Mouse (Mus musculus) midbrain, embryonic 14.5 days (tissue): ENCODE measurements around the gene Sltm. TPM values are rescaled to one million over a fixed set of nuclear protein-coding genes. Genes with fewer than 3 reads are reported as not detected.

Source experiments
- ATAC-seq: fragments of 200-750 bp; cut with Nextera tagmentation; 2 replicates; pipeline ENCODE4 v1.8.0; 2017; ENCODE audit warnings: moderate number of reproducible peaks, moderate library complexity; ENCODE audit not compliant: low FRiP score, low TSS enrichment
- DNase-seq: peaks from one replicate; pipeline ENCODE4 v3.0.0-alpha.2; 2015
- H3K27ac ChIP-seq: fragments of 300-500 bp; sonication (generic); replicated peaks from 2 replicates; pipeline ENCODE4 v1.5.1; 2014; ENCODE audit warnings: mild to moderate bottlenecking, low read depth, low read length, moderate library complexity
- H3K27me3 ChIP-seq: fragments of 300-500 bp; sonication (generic); 2 replicates; pipeline ENCODE4 v1.6.1; 2014; ENCODE audit warnings: low read length, control low read depth, mixed read lengths; ENCODE audit not compliant: control insufficient read depth, insufficient read depth
- H3K36me3 ChIP-seq: fragments of 300-500 bp; sonication (generic); 2 replicates; pipeline ENCODE4 v1.6.1; 2014; ENCODE audit warnings: low read length, control low read depth; ENCODE audit not compliant: control insufficient read depth, insufficient read depth
- H3K4me1 ChIP-seq: fragments of 300-500 bp; sonication (generic); 2 replicates; pipeline ENCODE4 v1.6.1; 2014; ENCODE audit warnings: mild to moderate bottlenecking, antibody characterized with exemption, low read length, control low read depth; ENCODE audit not compliant: control insufficient read depth, insufficient read depth
- H3K4me2 ChIP-seq: fragments of 300-500 bp; sonication (generic); 2 replicates; pipeline ENCODE4 v1.6.1; 2014; ENCODE audit warnings: mild to moderate bottlenecking, low read length, moderate library complexity
- H3K4me3 ChIP-seq: fragments of 300-500 bp; sonication (generic); replicated peaks from 2 replicates; pipeline ENCODE4 v1.5.1; 2014; ENCODE audit warnings: low read depth, low read length
- H3K9ac ChIP-seq: fragments of 300-500 bp; sonication (generic); replicated peaks from 2 replicates; pipeline ENCODE4 v1.6.1; 2014; ENCODE audit warnings: mild to moderate bottlenecking, low read length, moderate library complexity
- H3K9me3 ChIP-seq: fragments of 300-500 bp; sonication (generic); 2 replicates; pipeline ENCODE4 v1.6.1; 2016; ENCODE audit warnings: low read length, control low read depth, mixed read lengths; ENCODE audit not compliant: control insufficient read depth
- WGBS: fragments of 180-500 bp; shearing (Covaris S2); extraction: QIAGEN DNeasy Blood & Tissue Kit; methylation state at CpG from one replicate; pipeline ENCODE4 v1.1.7; 2014; 5-methylcytosine and 5-hydroxymethylcytosine counted together
- polyA plus RNA-seq: library from polyadenylated mRNA; unstranded; fragments of >200 nt; fragmentation: Nextera tagmentation; extraction: Ambion mirVana; gene quantifications from 2 replicates; pipeline ENCODE4 v1.2.1, GENCODE M21; 2014

Gene Sltm
- polyA plus RNA-seq, 1 experiment from 2014 or later = 65.5 TPM

GRCm38 (mm10) chr9:70562825-70563224 lies 20.3 kb downstream of the Sltm start:
- no peak overlapping the region for H3K4me3 ChIP-seq
- ATAC-seq (no peak), DNase-seq (no peak)
- H3K4me2 ChIP-seq = no peak overlapping the region
- no peak overlapping the region for H3K27ac ChIP-seq
- H3K9ac ChIP-seq = no peak overlapping the region
- H3K4me1 ChIP-seq = no peaks in the 10 kb centered on the region
- 94% methylated on average over 3 of the region's 3 CpGs for WGBS
- peaks cover 17% of the 10 kb centered on the region; the same call in 1 of the 2 replicates for H3K36me3 ChIP-seq
- no peaks in the 10 kb centered on the region for H3K9me3 ChIP-seq
- H3K27me3 ChIP-seq = no peaks in the 10 kb centered on the region

GRCm38 (mm10) chr9:70567651-70568050 lies 25.1 kb downstream of the Sltm start:
- no peak overlapping the region for H3K4me2 ChIP-seq
- DNase-seq (no peak), ATAC-seq (no peak)
- peaks cover 10% of the 10 kb centered on the region for H3K36me3 ChIP-seq
- WGBS = 90% methylated on average over 5 of the region's 5 CpGs
- no peaks in the 10 kb centered on the region for H3K9me3 ChIP-seq
- H3K4me3 ChIP-seq = no peak overlapping the region
- H3K9ac ChIP-seq = no peak overlapping the region
- H3K4me1 ChIP-seq = no peaks in the 10 kb centered on the region
- no peaks in the 10 kb centered on the region for H3K27me3 ChIP-seq
- H3K27ac ChIP-seq = no peak overlapping the region

- no peaks in the 10 kb centered on the region for H3K27me3 ChIP-seq
- H3K4me1 ChIP-seq = no peaks in the 10 kb centered on the region
- ATAC-seq = no peak
- H3K9me3 ChIP-seq = no peaks in the 10 kb centered on the region
- no peak for DNase-seq
- WGBS = 93% methylated on average over 8 of the region's 8 CpGs
- no peak overlapping the region for H3K9ac ChIP-seq
- H3K36me3 ChIP-seq = peaks cover 23% of the 10 kb centered on the region
- no peak overlapping the region for H3K4me3 ChIP-seq
- H3K27ac ChIP-seq = no peak overlapping the region
- no peak overlapping the region for H3K4me2 ChIP-seq
Measured at GRCm38 (mm10) chr9:70570351-70570750, 27.8 kb downstream of the Sltm start.

- H3K36me3 ChIP-seq = peaks cover 72% of the 10 kb centered on the region
Measured at GRCm38 (mm10) chr9:70578123-70578522, 35.6 kb downstream of the Sltm start.

GRCm38 (mm10) chr9:70580956-70581355 lies 38.4 kb downstream of the Sltm start:
- no peak overlapping the region for H3K9ac ChIP-seq
- H3K27me3 ChIP-seq = no peaks in the 10 kb centered on the region
- H3K36me3 ChIP-seq = peaks cover 74% of the 10 kb centered on the region
- WGBS = 91% methylated on average over 5 of the region's 5 CpGs
- no peak overlapping the region for H3K4me3 ChIP-seq
- no peaks in the 10 kb centered on the region for H3K4me1 ChIP-seq
- no peaks in the 10 kb centered on the region for H3K9me3 ChIP-seq
- DNase-seq (no peak), ATAC-seq (no peak)
- H3K4me2 ChIP-seq = no peak overlapping the region
- H3K27ac ChIP-seq = no peak overlapping the region

More at GRCm38 (mm10) chr9:70578123-70578522, 35.6 kb downstream of the Sltm start:
- WGBS = 95% methylated on average over 2 of the region's 2 CpGs
- no peak for DNase-seq
- no peak overlapping the region for H3K4me2 ChIP-seq
- no peaks in the 10 kb centered on the region for H3K9me3 ChIP-seq
- ATAC-seq = no peak
- H3K9ac ChIP-seq = no peak overlapping the region
- H3K27ac ChIP-seq = no peak overlapping the region
- no peaks in the 10 kb centered on the region for H3K27me3 ChIP-seq
- H3K4me1 ChIP-seq = no peaks in the 10 kb centered on the region
- H3K4me3 ChIP-seq = no peak overlapping the region

GRCm38 (mm10) chr9:70584641-70585040 lies 42.1 kb downstream of the Sltm start:
- DNase-seq (no peak), ATAC-seq (no peak)
- no peaks in the 10 kb centered on the region for H3K9me3 ChIP-seq
- H3K4me1 ChIP-seq = no peaks in the 10 kb centered on the region
- 86% methylated on average over 14 of the region's 14 CpGs for WGBS
- no peak overlapping the region for H3K9ac ChIP-seq
- no peak overlapping the region for H3K4me3 ChIP-seq
- no peak overlapping the region for H3K27ac ChIP-seq
- no peaks in the 10 kb centered on the region for H3K27me3 ChIP-seq
- H3K4me2 ChIP-seq = no peak overlapping the region
- H3K36me3 ChIP-seq = peaks cover 88% of the 10 kb centered on the region

GRCm38 (mm10) chr9:70585172-70585571 lies 42.6 kb downstream of the Sltm start:
- H3K9me3 ChIP-seq = no peaks in the 10 kb centered on the region
- H3K27me3 ChIP-seq = no peaks in the 10 kb centered on the region
- H3K9ac ChIP-seq = no peak overlapping the region
- H3K4me1 ChIP-seq = no peaks in the 10 kb centered on the region
- ATAC-seq (no peak), DNase-seq (no peak)
- H3K36me3 ChIP-seq = peaks cover 87% of the 10 kb centered on the region
- H3K4me3 ChIP-seq = no peak overlapping the region
- no peak overlapping the region for H3K27ac ChIP-seq
- WGBS = 95% methylated on average over 5 of the region's 5 CpGs
- H3K4me2 ChIP-seq = no peak overlapping the region

GRCm38 (mm10) chr9:70587171-70587570 lies 44.6 kb downstream of the Sltm start:
- Histone ChIP-seq H3K4me2 (no peak overlapping the region), H3K36me3 (peaks cover 88% of the 10 kb centered on the region), H3K27me3 (no peaks in the 10 kb centered on the region), H3K9me3 (no peaks in the 10 kb centered on the region), H3K27ac (no peak overlapping the region), H3K4me3 (no peak overlapping the region), H3K9ac (no peak overlapping the region), H3K4me1 (no peaks in the 10 kb centered on the region)
- ATAC-seq = no peak
- DNase-seq = no peak
- 99% methylated on average over 5 of the region's 5 CpGs for WGBS

GRCm38 (mm10) chr9:70590775-70591174 lies 48.2 kb downstream of the Sltm start:
- Histone ChIP-seq H3K4me1 (no peaks in the 10 kb centered on the region), H3K36me3 (peaks cover 83% of the 10 kb centered on the region), H3K27me3 (no peaks in the 10 kb centered on the region), H3K4me3 (no peak overlapping the region), H3K9me3 (no peaks in the 10 kb centered on the region), H3K9ac (no peak overlapping the region), H3K4me2 (no peak overlapping the region), H3K27ac (no peak overlapping the region)
- DNase-seq = no peak
- no peak for ATAC-seq
- 95% methylated on average over 4 of the region's 4 CpGs for WGBS
